Mouse (Mus musculus): ENCODE data around the gene Rab15. TPM values are rescaled to one million over a fixed set of nuclear protein-coding genes. Genes with fewer than 3 reads are reported as not detected.

The Rab15 gene
- total RNA-seq (2023) = not detected

DNA sequence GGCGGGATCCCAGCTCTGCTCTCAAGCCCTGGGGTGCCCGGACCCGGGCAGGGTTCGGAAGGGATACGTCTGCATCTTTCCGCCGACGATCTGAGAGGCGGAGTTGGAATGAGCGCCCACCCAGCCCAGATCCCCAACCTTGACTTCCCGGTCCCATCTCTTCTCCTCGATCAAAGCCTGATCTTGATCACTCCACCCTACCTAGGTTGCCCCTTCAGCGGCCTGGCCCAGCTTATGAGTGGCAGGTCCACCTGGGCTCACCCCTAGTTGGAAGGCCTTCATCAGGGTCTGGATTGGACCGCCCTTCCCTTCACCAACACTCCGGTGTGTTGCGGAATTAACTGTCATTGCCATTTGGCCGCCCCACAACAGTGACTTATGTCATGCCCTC, at the start of gene Rab15:
Gene Rab15, minus strand, starts transcription at position 258 of the 391 bp plus-strand sequence.

GRCm38 (mm10) chr12:76795350-76795749, 27.4 kb downstream of the Rab15 start, which contains the start of gene Gpx2:
Gene Gpx2 (minus strand): TSS chr12:76795554.

GRCm38 (mm10) chr12:76765354-76765851, 57.3 kb downstream of the Rab15 start, which contains the start of the genes Churc1 and Fntb:
Gene Churc1 (plus strand): TSS chr12:76765538.
Gene Fntb (plus strand): TSS chr12:76765589.

Other genes starting within 250 kb of the Rab15 start
- under 1 TPM in 1 of 2 experiments, not detected in 1; 0.10 TPM for gene Sptb, start 112.4 kb downstream of the Rab15 start, total RNA-seq (2023)
- gene Churc1, start 57.4 kb downstream of the Rab15 start, total RNA-seq (2023) = 10 to 100 TPM; 23.5 to 24.5 TPM
- gene Fntb, start 57.3 kb downstream of the Rab15 start, total RNA-seq (2023) = 1 to 10 TPM; 2.3 to 3.5 TPM
- not detected for gene Gpx2, start 27.4 kb downstream of the Rab15 start, total RNA-seq (2023)
- gene Max, start 139.3 kb upstream of the Rab15 start, total RNA-seq (2023) = 100 to 1,000 TPM; 144 to 148 TPM

Measured in monocyte, adult 59 days (primary cell).